12 mouse cellular contexts compared by ENCODE assay signal in genomic region chr8:35974323-35975029, GRCm38 (mm10).
DNase-seq lines count a peak whose midpoint lies in the region; ATAC-seq and TF ChIP-seq lines count a peak whose summit lies in the region.
"Had no signal": no experiment of that assay in that cellular context is flagged by ENCODE, and none has a peak within 500 bp of the region (broad histone marks: within the 10 kb centered on the region; RNA-seq: fewer than 3 reads in every experiment).

No protein-coding gene starts in this region.

- TF ChIP-seq CTCF in kidney, adult 2 months (conservative IDR thresholded peaks at IDR 0.05; ENCODE audit: insufficient read depth, insufficient read length, low read depth, low read length) = no peak

- no peak overlapping the region for H3K9ac ChIP-seq in limb, embryonic 12.5 days (replicated peaks)
- H3K9ac ChIP-seq in lung, embryonic 16.5 days (ENCODE audit: low read length) = no peak overlapping the region
- H3K9ac ChIP-seq: hindbrain, embryonic 13.5 days had no signal

- H3K27ac ChIP-seq in limb, embryonic 12.5 days = peak overlapping the region; percentile 31; the same call in 1 of the 2 replicates
- H3K27ac ChIP-seq in limb, embryonic 10.5 days = no peak overlapping the region
- H3K27ac ChIP-seq in kidney, adult 2 months (ENCODE audit: insufficient read depth, low read depth, low read length) = no peak overlapping the region
- H3K27ac ChIP-seq in lung, embryonic 16.5 days (ENCODE audit: low read length) = peak overlapping the region; percentile 34
- H3K27ac ChIP-seq: hindbrain, embryonic 13.5 days had no signal

- H3K36me3 ChIP-seq in limb, embryonic 12.5 days = no peaks in the 10 kb centered on the region
- no peaks in the 10 kb centered on the region for H3K36me3 ChIP-seq in limb, embryonic 10.5 days
- H3K36me3 ChIP-seq in kidney, adult 2 months (ENCODE audit: control insufficient read depth, insufficient read depth, low read length) = no peaks in the 10 kb centered on the region
- H3K36me3 ChIP-seq in lung, embryonic 16.5 days (ENCODE audit: control insufficient read depth, insufficient read depth, low read length) = no peaks in the 10 kb centered on the region
- H3K36me3 ChIP-seq: hindbrain, embryonic 13.5 days had no signal

- DNase-seq in adrenal gland, postnatal 14 days = peak; percentile 34
- DNase-seq in adrenal gland, adult 18-20 months (ENCODE audit: low spot score in 2 of 2) = no peak
- no peak for DNase-seq in limb, embryonic 10.5 days (ENCODE audit: low spot score)
- peak; percentile 70 for DNase-seq in kidney, adult 2 months
- no peak for DNase-seq in layer of hippocampus, adult 9-11 months
- DNase-seq in left cerebral cortex, adult 11 months (ENCODE audit: low spot score) = no peak
- DNase-seq: cerebellum, adult 9-10 months had no signal

- no peak for ATAC-seq in limb, embryonic 12.5 days (ENCODE audit: insufficient number of reproducible peaks, insufficient read depth, low FRiP score, low TSS enrichment, low read depth)
- ATAC-seq in lung, embryonic 16.5 days (ENCODE audit: low read depth) = peak; percentile 73
- ATAC-seq: forebrain, embryonic 16.5 days had no signal

- no peak overlapping the region for H3K4me3 ChIP-seq in limb, embryonic 12.5 days (replicated peaks)
- H3K4me3 ChIP-seq in limb, embryonic 10.5 days = no peak overlapping the region
- no peak overlapping the region for H3K4me3 ChIP-seq in kidney, adult 2 months (ENCODE audit: insufficient read depth, low read depth, low read length)
- no peak overlapping the region for H3K4me3 ChIP-seq in lung, embryonic 16.5 days (ENCODE audit: low read length)
- H3K4me3 ChIP-seq: hindbrain, embryonic 13.5 days had no signal

- no peak overlapping the region for H3K4me2 ChIP-seq in limb, embryonic 12.5 days
- H3K4me2 ChIP-seq in lung, embryonic 16.5 days (ENCODE audit: low read depth, low read length) = no peak overlapping the region
- H3K4me2 ChIP-seq: hindbrain, embryonic 13.5 days; liver, embryonic 11.5 days had no signal

- H3K9me3 ChIP-seq in limb, embryonic 12.5 days = no peaks in the 10 kb centered on the region
- no peaks in the 10 kb centered on the region for H3K9me3 ChIP-seq in limb, embryonic 10.5 days (replicated peaks)
- no peaks in the 10 kb centered on the region for H3K9me3 ChIP-seq in lung, embryonic 16.5 days (ENCODE audit: control insufficient read depth, low read length)
- H3K9me3 ChIP-seq: hindbrain, embryonic 13.5 days had no signal

- TF ChIP-seq POLR2A in kidney, adult 2 months (IDR thresholded peaks at IDR 0.05; ENCODE audit: low read depth, low read length) = no peak

- WGBS in limb, embryonic 12.5 days = 75% methylated on average over 10 of the region's 10 CpGs
- 92% methylated on average over 10 of the region's 10 CpGs for WGBS in limb, embryonic 10.5 days
- 36% methylated on average over 10 of the region's 10 CpGs for WGBS in kidney, adult 2 months
- 44% methylated on average over 10 of the region's 10 CpGs for WGBS in lung, embryonic 16.5 days

- H3K4me1 ChIP-seq in limb, embryonic 12.5 days (replicated peaks) = peaks cover 7% of the 10 kb centered on the region; the same call in 1 of the 2 replicates
- 0 out of 2 replicates have a peak, but pooled peaks cover 3% of the 10 kb centered on the region for H3K4me1 ChIP-seq in limb, embryonic 10.5 days
- H3K4me1 ChIP-seq in kidney, adult 2 months (ENCODE audit: control insufficient read depth, insufficient read depth, low read length) = no peaks in the 10 kb centered on the region
- H3K4me1 ChIP-seq in lung, embryonic 16.5 days (replicated peaks; ENCODE audit: control insufficient read depth, insufficient read depth, low read length) = peaks cover 11% of the 10 kb centered on the region
- H3K4me1 ChIP-seq: hindbrain, embryonic 13.5 days had no signal

- no peaks in the 10 kb centered on the region for H3K27me3 ChIP-seq in limb, embryonic 12.5 days
- no peaks in the 10 kb centered on the region for H3K27me3 ChIP-seq in limb, embryonic 10.5 days (ENCODE audit: low read depth, poor library complexity, severe bottlenecking)
- H3K27me3 ChIP-seq in kidney, adult 2 months (replicated peaks; ENCODE audit: control insufficient read depth, insufficient read depth, low read length) = no peaks in the 10 kb centered on the region
- H3K27me3 ChIP-seq in lung, embryonic 16.5 days (ENCODE audit: control insufficient read depth, insufficient read depth, low read depth, low read length) = no peaks in the 10 kb centered on the region
- H3K27me3 ChIP-seq: hindbrain, embryonic 13.5 days had no signal

Comparison
In these comparisons a context has a peak if more than half of its experiments do, and no peak if none do; other contexts are left out.
1. DNase-seq: peak in adrenal gland, postnatal 14 days (single experiment) and kidney, adult 2 months (single experiment); none in adrenal gland, adult 18-20 months (0 of 2), limb, embryonic 10.5 days (single experiment), layer of hippocampus, adult 9-11 months (single experiment) and left cerebral cortex, adult 11 months (single experiment).
2. H3K27ac ChIP-seq: peak in limb, embryonic 12.5 days (single experiment) and lung, embryonic 16.5 days (single experiment); none in limb, embryonic 10.5 days (single experiment) and kidney, adult 2 months (single experiment).